Mouse (Mus musculus) cerebellum, adult 2 months (tissue): ENCODE results near the gene Popdc3.

Experiments used
- CTCF ChIP-seq: fragments of 200-500 bp; IDR thresholded peaks from 2 replicates; pipeline ENCODE4 v1.5.1; 2011; ENCODE audit warnings: low read depth, mild to moderate bottlenecking, control low read depth, low read length, moderate library complexity, borderline replicate concordance; ENCODE audit not compliant: insufficient read depth
- POLR2A ChIP-seq: fragments of 200-500 bp; IDR thresholded peaks from 2 replicates; pipeline ENCODE4 v1.6.1; 2011; ENCODE audit warnings: low read length, control low read depth, borderline replicate concordance; ENCODE audit not compliant: insufficient read depth

- TF ChIP-seq CTCF (no peak), POLR2A (no peak)
Observed at GRCm38 (mm10) chr10:45140474-45141212, 37.3 kb upstream of the Popdc3 start.
